Mouse (Mus musculus): ENCODE results near the gene Irf1. TPM values are rescaled to one million over a fixed set of nuclear protein-coding genes. Genes with fewer than 3 reads are reported as not detected.

Irf1 gene
- polyA plus RNA-seq, 1 experiment: 111 TPM

- Histone ChIP-seq H3K27me3 (ENCODE audit: control insufficient read depth, insufficient read depth, low read length) (no peaks in the 10 kb centered on the region), H3K4me1 (ENCODE audit: control insufficient read depth, insufficient read depth, insufficient read length) (peaks cover 8% of the 10 kb centered on the region; the same call in 1 of the 2 replicates), H3K36me3 (ENCODE audit: control insufficient read depth, insufficient read depth, low read length) (peaks cover 33% of the 10 kb centered on the region), H3K27ac (ENCODE audit: insufficient read depth, low read length) (0 out of 2 replicates have a peak overlapping the region, but pooled peaks have one; percentile 30), H3K4me3 (ENCODE audit: extremely low read depth, insufficient read depth, insufficient read length) (no peak overlapping the region)
- no peak for DNase-seq (ENCODE audit: low read depth in 1 of 2, low spot score in 2 of 2)
- WGBS: 90% methylated on average over 3 of the region's 3 CpGs
- TF ChIP-seq POLR2A (IDR thresholded peaks at IDR 0.05; ENCODE audit: low read depth, low read length) (no peak), CTCF (IDR thresholded peaks at IDR 0.05; ENCODE audit: extremely low read depth, insufficient read depth, insufficient read length, insufficient replicate concordance) (no peak)
Observed at GRCm38 (mm10) chr11:53780262-53780661, 10.4 kb downstream of the Irf1 start.

- H3K27me3 ChIP-seq (ENCODE audit: control insufficient read depth, insufficient read depth, low read length): no peaks in the 10 kb centered on the region
- WGBS: 90% methylated on average over 4 of the region's 4 CpGs
- no peak overlapping the region; the same call in 1 of the 2 replicates for H3K27ac ChIP-seq (ENCODE audit: insufficient read depth, low read length)
- H3K4me1 ChIP-seq (ENCODE audit: control insufficient read depth, insufficient read depth, insufficient read length): peaks cover 17% of the 10 kb centered on the region; the same call in 1 of the 2 replicates
- no peak for DNase-seq (ENCODE audit: low read depth in 1 of 2, low spot score in 2 of 2)
- H3K4me3 ChIP-seq (ENCODE audit: extremely low read depth, insufficient read depth, insufficient read length): no peak overlapping the region
- H3K36me3 ChIP-seq (ENCODE audit: control insufficient read depth, insufficient read depth, low read length): peaks cover 23% of the 10 kb centered on the region
- no peak for TF ChIP-seq POLR2A (IDR thresholded peaks at IDR 0.05; ENCODE audit: low read depth, low read length)
- TF ChIP-seq CTCF (IDR thresholded peaks at IDR 0.05; ENCODE audit: extremely low read depth, insufficient read depth, insufficient read length, insufficient replicate concordance): no peak
Observed at GRCm38 (mm10) chr11:53781201-53781775, 11.5 kb downstream of the Irf1 start.

GRCm38 (mm10) chr11:53781964-53782363 is 12.2 kb downstream of the Irf1 start:
- TF ChIP-seq CTCF (IDR thresholded peaks at IDR 0.05; ENCODE audit: extremely low read depth, insufficient read depth, insufficient read length, insufficient replicate concordance) (no peak), POLR2A (IDR thresholded peaks at IDR 0.05; ENCODE audit: low read depth, low read length) (no peak)
- no peak for DNase-seq (ENCODE audit: low read depth in 1 of 2, low spot score in 2 of 2)
- Histone ChIP-seq H3K27me3 (ENCODE audit: control insufficient read depth, insufficient read depth, low read length) (no peaks in the 10 kb centered on the region), H3K27ac (ENCODE audit: insufficient read depth, low read length) (no peak overlapping the region), H3K4me1 (ENCODE audit: control insufficient read depth, insufficient read depth, insufficient read length) (peaks cover 23% of the 10 kb centered on the region; the same call in 1 of the 2 replicates), H3K36me3 (ENCODE audit: control insufficient read depth, insufficient read depth, low read length) (peaks cover 17% of the 10 kb centered on the region), H3K4me3 (ENCODE audit: extremely low read depth, insufficient read depth, insufficient read length) (no peak overlapping the region)
- 92% methylated on average over 7 of the region's 7 CpGs for WGBS

GRCm38 (mm10) chr11:53783288-53783687 is 13.5 kb downstream of the Irf1 start:
- WGBS: 67% methylated on average over 9 of the region's 9 CpGs
- no peak for TF ChIP-seq POLR2A (IDR thresholded peaks at IDR 0.05; ENCODE audit: low read depth, low read length)
- no peak for TF ChIP-seq CTCF (IDR thresholded peaks at IDR 0.05; ENCODE audit: extremely low read depth, insufficient read depth, insufficient read length, insufficient replicate concordance)
- no peak for DNase-seq (ENCODE audit: low read depth in 1 of 2, low spot score in 2 of 2)
- Histone ChIP-seq H3K4me1 (ENCODE audit: control insufficient read depth, insufficient read depth, insufficient read length) (peaks cover 26% of the 10 kb centered on the region; the same call in 1 of the 2 replicates), H3K27me3 (ENCODE audit: control insufficient read depth, insufficient read depth, low read length) (no peaks in the 10 kb centered on the region), H3K27ac (ENCODE audit: insufficient read depth, low read length) (0 out of 2 replicates have a peak overlapping the region, but pooled peaks have one; percentile 30), H3K4me3 (ENCODE audit: extremely low read depth, insufficient read depth, insufficient read length) (no peak overlapping the region), H3K36me3 (ENCODE audit: control insufficient read depth, insufficient read depth, low read length) (peaks cover 10% of the 10 kb centered on the region)

GRCm38 (mm10) chr11:53785311-53785936 is 15.6 kb downstream of the Irf1 start:
- H3K4me1 ChIP-seq (ENCODE audit: control insufficient read depth, insufficient read depth, insufficient read length): peaks cover 26% of the 10 kb centered on the region; the same call in 1 of the 2 replicates
- WGBS: 26% methylated on average over 3 of the region's 3 CpGs

GRCm38 (mm10) chr11:53786058-53787031 is 16.5 kb downstream of the Irf1 start:
- Histone ChIP-seq H3K4me1 (ENCODE audit: control insufficient read depth, insufficient read depth, insufficient read length) (peaks cover 26% of the 10 kb centered on the region; the same call in 1 of the 2 replicates), H3K4me3 (ENCODE audit: extremely low read depth, insufficient read depth, insufficient read length) (no peak overlapping the region), H3K36me3 (ENCODE audit: control insufficient read depth, insufficient read depth, low read length) (no peaks in the 10 kb centered on the region), H3K27ac (ENCODE audit: insufficient read depth, low read length) (peak overlapping the region; percentile 78), H3K27me3 (ENCODE audit: control insufficient read depth, insufficient read depth, low read length) (no peaks in the 10 kb centered on the region)
- WGBS: 46% methylated on average over 13 of the region's 13 CpGs
- DNase-seq (ENCODE audit: low read depth in 1 of 2, low spot score in 2 of 2): no peak
- no peak for TF ChIP-seq CTCF (IDR thresholded peaks at IDR 0.05; ENCODE audit: extremely low read depth, insufficient read depth, insufficient read length, insufficient replicate concordance)
- TF ChIP-seq POLR2A (IDR thresholded peaks at IDR 0.05; ENCODE audit: low read depth, low read length): no peak

More at GRCm38 (mm10) chr11:53785311-53785936, 15.6 kb downstream of the Irf1 start:
- Histone ChIP-seq H3K36me3 (ENCODE audit: control insufficient read depth, insufficient read depth, low read length) (peaks cover 2% of the 10 kb centered on the region; the same call in 1 of the 2 replicates), H3K27ac (ENCODE audit: insufficient read depth, low read length) (peak overlapping the region; percentile 78), H3K4me3 (ENCODE audit: extremely low read depth, insufficient read depth, insufficient read length) (no peak overlapping the region), H3K27me3 (ENCODE audit: control insufficient read depth, insufficient read depth, low read length) (no peaks in the 10 kb centered on the region)
- no peak for DNase-seq (ENCODE audit: low read depth in 1 of 2, low spot score in 2 of 2)
- TF ChIP-seq CTCF (IDR thresholded peaks at IDR 0.05; ENCODE audit: extremely low read depth, insufficient read depth, insufficient read length, insufficient replicate concordance) (no peak), POLR2A (IDR thresholded peaks at IDR 0.05; ENCODE audit: low read depth, low read length) (no peak)

All from spleen, adult 2 months (tissue).